Mouse (Mus musculus): Measurements from ENCODE around the gene Ltk.

GRCm38 (mm10) chr2:119758844-119759835 is 1.1 kb downstream of the Ltk start:
- TF ChIP-seq POLR2A (IDR thresholded peaks at IDR 0.05; ENCODE audit: borderline replicate concordance, low read depth, low read length): no peak
- no peak for TF ChIP-seq CTCF (IDR thresholded peaks at IDR 0.05; ENCODE audit: low read depth, low read length)
